Mouse (Mus musculus) E14TG2a.4 (cell line): Measurements from ENCODE around the gene Arpc4.

Experiments
- H3K27me3 ChIP-seq: 2 replicates; pipeline ENCODE4 v1.6.1; 2014; ENCODE audit warnings: low read length, control low read depth; ENCODE audit not compliant: insufficient read depth
- H3K36me3 ChIP-seq: 2 replicates; pipeline ENCODE4 v1.6.1; 2014; ENCODE audit warnings: low read length, control low read depth; ENCODE audit not compliant: insufficient read depth
- H3K4me1 ChIP-seq: replicated peaks from 2 replicates; pipeline ENCODE4 v1.6.1; 2014; ENCODE audit warnings: low read depth, low read length, control low read depth
- H3K4me3 ChIP-seq: replicated peaks from 2 replicates; pipeline ENCODE4 v1.5.1; 2014; ENCODE audit warnings: mild to moderate bottlenecking, low read length
- H3K9me3 ChIP-seq: 2 replicates; pipeline ENCODE4 v1.6.1; 2014; ENCODE audit warnings: low read length, control low read depth
- CTCF ChIP-seq: conservative IDR thresholded peaks from 2 replicates; pipeline ENCODE4 v1.5.1; 2014; ENCODE audit warnings: low read length
- NANOG ChIP-seq: IDR thresholded peaks from 2 replicates; pipeline ENCODE4 v1.6.1; 2014; ENCODE audit warnings: borderline replicate concordance, low read length, mixed read lengths
- POU5F1 ChIP-seq: IDR thresholded peaks from 2 replicates; pipeline ENCODE4 v1.6.1; 2014; ENCODE audit warnings: low read length, borderline replicate concordance

Gene Arpc4

GRCm38 (mm10) chr6:113427397-113427796, 49.5 kb downstream of the Arpc4 start:
- TF ChIP-seq CTCF (peak; percentile 97), NANOG (no peak), POU5F1 (no peak)
- no peaks in the 10 kb centered on the region for H3K36me3 ChIP-seq
- no peak overlapping the region for H3K4me3 ChIP-seq
- H3K4me1 ChIP-seq = peaks cover 16% of the 10 kb centered on the region
- H3K27me3 ChIP-seq = peaks cover 14% of the 10 kb centered on the region; the same call in 1 of the 2 replicates
- H3K9me3 ChIP-seq = no peaks in the 10 kb centered on the region

- Histone ChIP-seq H3K9me3 (no peaks in the 10 kb centered on the region), H3K27me3 (peaks cover 14% of the 10 kb centered on the region; the same call in 1 of the 2 replicates), H3K4me1 (peaks cover 19% of the 10 kb centered on the region), H3K36me3 (no peaks in the 10 kb centered on the region), H3K4me3 (no peak overlapping the region)
- TF ChIP-seq CTCF = no peak
- TF ChIP-seq POU5F1 = no peak
- no peak for TF ChIP-seq NANOG
Measured at GRCm38 (mm10) chr6:113428006-113428405, 50.1 kb downstream of the Arpc4 start.

- Histone ChIP-seq H3K9me3 (no peaks in the 10 kb centered on the region), H3K27me3 (peaks cover 19% of the 10 kb centered on the region), H3K4me1 (peaks cover 21% of the 10 kb centered on the region), H3K36me3 (no peaks in the 10 kb centered on the region), H3K4me3 (no peak overlapping the region)
- no peak for TF ChIP-seq POU5F1
- no peak for TF ChIP-seq CTCF
- no peak for TF ChIP-seq NANOG
Measured at GRCm38 (mm10) chr6:113429965-113430364, 52.0 kb downstream of the Arpc4 start.

GRCm38 (mm10) chr6:113430846-113431245, 52.9 kb downstream of the Arpc4 start:
- Histone ChIP-seq H3K4me3 (no peak overlapping the region), H3K9me3 (no peaks in the 10 kb centered on the region), H3K36me3 (no peaks in the 10 kb centered on the region), H3K27me3 (peaks cover 24% of the 10 kb centered on the region), H3K4me1 (peaks cover 21% of the 10 kb centered on the region)
- TF ChIP-seq POU5F1 (no peak), CTCF (no peak), NANOG (no peak)

- peaks cover 21% of the 10 kb centered on the region for H3K4me1 ChIP-seq
- H3K9me3 ChIP-seq = no peaks in the 10 kb centered on the region
- peaks cover 24% of the 10 kb centered on the region for H3K27me3 ChIP-seq
- no peaks in the 10 kb centered on the region for H3K36me3 ChIP-seq
- H3K4me3 ChIP-seq = no peak overlapping the region
- TF ChIP-seq POU5F1 (no peak), CTCF (no peak)
Measured at GRCm38 (mm10) chr6:113431801-113432200, 53.9 kb downstream of the Arpc4 start.

GRCm38 (mm10) chr6:113433661-113434060, 55.7 kb downstream of the Arpc4 start:
- no peak overlapping the region for H3K4me3 ChIP-seq
- peaks cover 16% of the 10 kb centered on the region for H3K27me3 ChIP-seq
- H3K4me1 ChIP-seq = peaks cover 9% of the 10 kb centered on the region
- TF ChIP-seq POU5F1 (no peak), NANOG (no peak), CTCF (no peak)
- H3K36me3 ChIP-seq = no peaks in the 10 kb centered on the region
- H3K9me3 ChIP-seq = no peaks in the 10 kb centered on the region

- no peak overlapping the region for H3K4me3 ChIP-seq
- TF ChIP-seq CTCF (no peak), POU5F1 (no peak), NANOG (no peak)
- H3K36me3 ChIP-seq = no peaks in the 10 kb centered on the region
- H3K9me3 ChIP-seq = no peaks in the 10 kb centered on the region
- H3K27me3 ChIP-seq = peaks cover 16% of the 10 kb centered on the region
- peaks cover 12% of the 10 kb centered on the region for H3K4me1 ChIP-seq
Measured at GRCm38 (mm10) chr6:113434691-113435090, 56.8 kb downstream of the Arpc4 start.

GRCm38 (mm10) chr6:113435664-113436205, 57.8 kb downstream of the Arpc4 start, which contains the start of gene Cidec:
Cidec (minus strand) TSS chr6:113435760.
- H3K27me3 ChIP-seq = peaks cover 16% of the 10 kb centered on the region
- no peaks in the 10 kb centered on the region for H3K36me3 ChIP-seq
- peaks cover 12% of the 10 kb centered on the region for H3K4me1 ChIP-seq
- TF ChIP-seq CTCF = no peak
- no peak for TF ChIP-seq NANOG
- no peak for TF ChIP-seq POU5F1
- no peak within 1 kb of the TSS for H3K4me3 ChIP-seq
- H3K9me3 ChIP-seq = no peaks in the 10 kb centered on the region

GRCm38 (mm10) chr6:113437135-113437534, 59.2 kb downstream of the Arpc4 start:
- Histone ChIP-seq H3K4me3 (no peak overlapping the region), H3K27me3 (peaks cover 13% of the 10 kb centered on the region), H3K36me3 (no peaks in the 10 kb centered on the region), H3K4me1 (peaks cover 18% of the 10 kb centered on the region), H3K9me3 (no peaks in the 10 kb centered on the region)
- TF ChIP-seq CTCF (no peak), NANOG (no peak), POU5F1 (no peak)
